Mouse (Mus musculus) Muller cell, postnatal 12 days (primary cell): ENCODE measurements around the gene Gltpd2.
"Not testable (repeated sequence)": the region's sequence is repeated elsewhere in the genome, so short reads cannot be mapped to it uniquely, and the experiment has no call there.

Source experiments
- DNase-seq: peaks from one replicate; pipeline ENCODE4 v3.0.0-alpha.2; 2015; ENCODE audit errors: inconsistent ontology term

The Gltpd2 gene

DNA sequence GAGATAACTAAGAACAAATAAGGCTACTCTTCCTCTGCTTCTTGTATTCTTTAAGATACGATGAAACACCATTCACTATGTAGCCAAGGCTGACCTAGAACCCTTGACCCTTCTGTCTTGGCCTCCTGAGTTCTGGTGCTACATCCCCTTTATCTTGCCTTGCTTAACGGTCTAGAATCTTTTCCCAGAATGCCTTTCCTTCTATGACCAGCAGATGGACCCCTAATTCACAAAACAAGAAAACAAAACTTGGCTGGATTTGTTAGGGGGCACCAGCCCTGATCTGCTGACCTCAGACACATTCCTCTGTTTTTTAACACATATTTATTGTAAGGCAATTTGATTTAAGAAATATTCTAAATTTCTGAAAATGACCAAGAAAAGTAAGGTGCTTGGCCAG lies 2.6 kb upstream of the Gltpd2 start:
- DNase-seq = peak; percentile 53

DNA sequence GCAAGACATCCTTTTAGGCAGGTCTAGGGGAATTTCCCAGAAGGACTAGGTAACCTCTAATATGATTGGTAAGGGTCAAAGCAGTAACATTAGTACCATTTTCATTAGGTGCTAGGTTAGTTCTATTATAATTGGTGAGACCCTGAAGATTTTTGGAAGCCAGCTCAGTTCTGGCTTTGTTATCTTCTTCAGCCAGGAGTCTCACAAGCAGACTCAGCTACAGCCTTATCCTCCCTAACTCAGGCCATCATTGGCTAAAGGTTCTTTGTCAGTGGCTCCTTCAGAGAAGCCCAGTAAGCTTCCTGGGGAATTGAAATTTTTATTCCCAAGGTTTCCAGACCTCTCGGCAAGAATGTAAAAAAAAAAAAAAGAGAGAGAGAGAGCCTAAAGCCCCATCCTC lies 560 bp upstream of the Gltpd2 start:
- no peak for DNase-seq

DNA sequence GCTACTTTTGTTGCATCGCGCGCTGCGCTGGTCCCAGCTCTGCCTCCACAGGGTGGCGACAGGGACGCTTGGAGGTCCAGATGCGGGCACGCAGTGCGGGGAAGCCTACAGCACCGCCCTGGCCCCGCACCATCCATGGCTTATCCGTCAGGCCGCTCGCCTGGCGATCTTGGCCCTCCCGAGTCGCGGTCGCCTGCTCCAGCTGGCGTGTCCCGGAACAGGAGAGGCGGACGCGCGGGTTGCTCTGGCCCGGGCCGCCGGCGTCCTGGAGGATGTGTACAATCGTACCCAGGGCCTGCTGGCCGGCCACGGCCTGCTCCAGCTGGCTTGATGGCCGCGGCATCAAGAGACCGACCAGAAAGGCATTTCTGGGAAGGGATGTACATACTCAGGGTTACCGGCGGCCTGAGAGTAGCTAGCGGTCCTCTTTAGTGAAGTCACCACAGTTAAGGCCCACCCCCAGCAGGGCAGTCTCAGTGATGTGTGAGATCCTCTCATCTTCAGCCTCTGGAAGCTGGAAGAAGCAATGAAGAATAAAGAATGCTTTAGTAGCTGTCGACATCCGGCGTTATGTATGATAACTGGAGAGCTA lies 1.3 kb downstream of the Gltpd2 start:
- DNase-seq = peak; percentile 27

DNA sequence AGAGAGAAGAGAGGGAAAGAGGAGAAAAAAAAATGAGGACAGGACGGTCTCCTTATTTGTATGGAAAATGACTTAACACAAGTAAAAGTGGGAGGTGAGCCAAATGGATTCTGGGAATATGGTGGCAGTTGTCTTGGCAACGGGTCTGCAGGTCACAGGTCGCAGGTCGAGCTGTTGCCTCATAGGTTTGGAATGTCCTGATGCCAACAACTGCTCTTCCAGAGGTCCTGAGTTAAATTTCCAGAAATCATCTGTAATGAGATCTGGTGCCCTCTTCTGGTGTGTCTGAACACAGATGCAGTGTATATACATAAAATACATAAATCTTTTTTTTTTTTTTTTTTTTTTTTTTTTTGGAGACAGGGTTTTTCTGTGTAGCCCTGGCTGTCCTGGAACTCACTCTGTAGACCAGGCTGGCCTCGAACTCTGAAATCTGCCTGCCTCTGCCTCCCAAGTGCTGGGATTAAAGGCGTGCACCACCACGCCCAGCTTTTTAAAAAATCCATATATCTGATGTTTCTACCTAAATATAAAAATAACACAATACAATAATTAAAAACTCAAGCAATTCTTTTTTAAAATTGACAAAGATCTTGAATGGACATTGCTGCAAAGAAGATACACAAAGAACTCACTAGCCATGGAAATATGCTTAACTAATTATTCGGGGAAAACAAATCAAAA lies 4.5 kb downstream of the Gltpd2 start:
- not testable (repeated sequence) for DNase-seq

DNA sequence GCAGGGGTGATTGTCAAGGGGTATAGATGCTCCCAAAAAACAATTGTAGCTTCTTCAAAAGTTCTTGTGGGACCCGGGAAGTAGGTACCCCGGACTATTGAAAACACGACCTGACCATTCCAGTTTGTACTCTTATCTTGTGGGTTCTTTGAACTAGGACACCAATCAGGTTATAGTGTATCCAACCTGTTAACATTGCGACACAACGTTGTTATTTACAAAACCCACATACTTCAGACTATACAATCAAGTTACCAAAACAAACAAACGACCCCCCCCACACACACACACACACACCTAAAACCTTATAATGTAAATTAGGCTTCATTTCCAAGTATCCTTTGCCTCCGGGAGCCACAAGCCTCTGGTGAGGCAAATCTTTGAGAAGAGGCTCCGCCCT lies 5.8 kb downstream of the Gltpd2 start:
- no peak for DNase-seq

DNA sequence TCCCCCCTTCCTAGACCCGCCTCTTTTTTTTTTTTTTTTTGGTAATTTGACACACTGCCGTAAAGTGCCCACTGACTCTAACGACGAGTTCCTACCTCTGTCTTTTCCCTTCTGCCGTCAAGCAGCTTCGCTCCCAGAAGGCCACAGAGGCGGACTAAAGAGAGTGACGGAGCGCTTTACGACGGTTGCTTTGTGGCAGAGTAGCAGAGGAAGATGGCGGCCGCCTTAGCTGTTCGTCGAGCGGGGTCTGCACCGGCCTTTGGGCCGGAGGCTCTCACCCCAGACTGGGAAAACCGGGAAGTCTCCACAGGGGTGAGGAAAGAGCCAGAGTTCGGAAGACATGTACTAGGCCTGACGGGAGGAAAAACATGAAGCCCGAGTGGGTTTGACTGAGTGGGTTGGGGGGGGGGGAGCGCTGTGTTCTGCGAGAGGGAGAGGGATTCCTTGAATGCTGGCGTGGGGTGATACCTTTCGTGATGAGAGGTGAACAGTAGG lies 6.2 kb downstream of the Gltpd2 start, which contains the start of gene Psmb6:
Gene Psmb6 (plus strand): TSS at position 184 of the 495 bp plus-strand sequence.
- peak; percentile 96 for DNase-seq

DNA sequence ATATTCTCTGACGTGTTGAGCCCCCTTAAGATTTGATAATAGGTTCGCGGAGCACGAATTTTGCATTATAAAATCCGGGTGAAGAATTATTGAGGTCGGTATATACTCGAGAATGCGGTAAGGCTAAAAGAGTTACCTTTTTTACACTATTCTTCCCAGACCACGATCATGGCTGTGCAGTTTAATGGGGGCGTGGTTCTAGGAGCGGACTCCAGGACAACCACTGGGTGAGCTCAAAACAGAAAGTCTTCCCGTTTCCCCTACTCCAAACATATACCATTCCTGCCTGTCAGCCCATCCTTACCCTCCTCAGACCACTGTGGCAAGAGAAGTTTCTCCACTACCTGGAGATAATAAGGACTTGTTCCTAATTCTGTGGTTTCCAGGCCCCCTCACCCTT lies 6.7 kb downstream of the Gltpd2 start:
- DNase-seq = peak; percentile 9

DNA sequence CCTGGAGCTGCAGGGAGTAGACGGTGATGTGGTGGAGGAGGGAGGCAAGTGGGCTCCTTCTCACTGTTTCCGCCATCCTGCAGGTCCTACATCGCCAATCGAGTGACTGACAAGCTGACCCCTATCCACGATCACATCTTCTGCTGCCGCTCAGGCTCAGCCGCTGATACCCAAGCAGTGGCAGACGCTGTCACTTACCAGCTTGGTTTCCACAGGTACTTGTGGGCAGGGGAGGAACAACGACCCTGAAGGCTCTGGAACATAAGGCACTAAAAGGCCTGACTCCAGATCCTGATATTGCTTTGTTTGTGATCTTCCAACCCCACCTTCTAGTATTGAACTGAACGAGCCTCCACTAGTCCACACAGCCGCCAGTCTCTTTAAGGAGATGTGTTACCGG lies 7.2 kb downstream of the Gltpd2 start:
- no peak for DNase-seq

DNA sequence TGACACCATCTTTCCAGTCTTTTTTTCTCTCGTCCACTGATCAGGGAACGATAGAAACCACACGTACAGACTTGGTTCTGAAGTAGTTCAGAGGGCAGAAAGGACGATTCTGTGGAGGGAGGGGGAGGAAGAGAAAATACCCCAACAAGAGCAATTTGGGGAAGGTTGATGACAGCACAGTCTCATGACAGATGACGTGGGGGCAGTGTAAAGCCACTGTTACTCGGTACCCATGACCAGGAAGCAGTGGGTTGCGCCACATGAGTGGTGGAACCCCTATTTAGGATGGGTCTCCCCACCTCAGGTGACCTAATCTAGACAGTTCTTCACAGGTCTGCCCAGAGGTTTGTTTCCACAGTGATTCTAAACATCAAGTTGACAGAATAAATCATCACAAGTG lies 9.6 kb downstream of the Gltpd2 start:
- no peak for DNase-seq

DNA sequence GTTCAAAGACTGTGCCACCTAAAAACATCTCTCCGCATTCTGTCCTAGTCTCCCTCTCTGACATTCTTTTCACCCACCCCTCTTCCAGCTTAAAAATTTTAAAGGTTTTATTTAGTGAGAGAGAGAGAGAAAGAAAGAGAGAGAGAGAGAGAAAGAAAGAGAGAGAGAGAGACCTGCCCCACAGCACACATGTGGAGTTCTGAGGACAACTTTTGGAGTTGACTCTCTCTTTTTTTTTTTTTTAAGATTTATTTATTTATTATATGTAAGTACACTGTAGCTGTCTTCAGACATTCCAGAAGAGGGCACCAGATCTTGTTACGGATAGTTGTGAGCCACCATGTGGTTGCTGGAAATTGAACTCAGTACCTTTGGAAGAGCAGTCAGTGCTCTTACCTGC lies 12.1 kb downstream of the Gltpd2 start:
- not testable (repeated sequence) for DNase-seq

DNA sequence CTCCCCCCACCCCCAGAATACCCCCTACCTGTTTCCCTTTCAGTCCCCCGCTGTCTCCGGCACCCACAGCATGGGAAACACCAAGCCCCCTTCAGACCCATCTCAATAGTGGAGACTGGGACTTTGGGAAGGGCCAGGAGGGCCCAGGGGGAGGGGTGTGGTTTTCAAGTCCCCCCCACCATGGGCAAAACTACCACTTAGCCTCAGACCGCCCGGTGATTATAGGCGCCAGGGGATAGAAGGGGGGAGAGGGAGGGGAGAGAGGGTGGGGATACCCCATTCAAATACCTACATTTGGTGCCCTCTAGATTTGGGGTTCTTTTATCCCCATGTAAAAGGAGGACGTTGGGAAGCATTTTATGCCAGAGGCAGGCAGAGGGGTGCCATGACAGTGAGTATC lies 13.8 kb downstream of the Gltpd2 start, which contains the start of gene Gm40193:
Gene Gm40193 (minus strand): TSS at position 101 of the 400 bp plus-strand sequence.
- no peak for DNase-seq

DNA sequence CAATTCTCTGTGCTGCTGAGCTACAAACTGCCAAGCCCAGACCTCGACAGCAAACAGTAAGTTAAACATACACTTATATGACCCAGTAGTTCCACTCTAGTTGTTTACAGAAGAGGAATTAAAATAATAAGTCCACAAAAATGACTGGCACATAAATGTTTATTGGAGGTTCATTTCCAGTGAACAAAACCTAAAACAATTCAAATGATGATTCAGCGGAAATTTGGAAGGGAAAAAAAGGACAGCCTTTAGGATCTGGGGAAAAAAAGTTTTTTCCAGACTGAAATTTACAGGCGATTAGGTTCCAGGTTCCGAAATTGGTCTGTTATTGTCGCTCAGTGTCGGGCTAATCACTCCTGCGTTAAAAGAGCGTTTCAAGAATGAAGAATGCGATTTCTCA lies 20.4 kb downstream of the Gltpd2 start:
- peak; percentile 13 for DNase-seq

DNA sequence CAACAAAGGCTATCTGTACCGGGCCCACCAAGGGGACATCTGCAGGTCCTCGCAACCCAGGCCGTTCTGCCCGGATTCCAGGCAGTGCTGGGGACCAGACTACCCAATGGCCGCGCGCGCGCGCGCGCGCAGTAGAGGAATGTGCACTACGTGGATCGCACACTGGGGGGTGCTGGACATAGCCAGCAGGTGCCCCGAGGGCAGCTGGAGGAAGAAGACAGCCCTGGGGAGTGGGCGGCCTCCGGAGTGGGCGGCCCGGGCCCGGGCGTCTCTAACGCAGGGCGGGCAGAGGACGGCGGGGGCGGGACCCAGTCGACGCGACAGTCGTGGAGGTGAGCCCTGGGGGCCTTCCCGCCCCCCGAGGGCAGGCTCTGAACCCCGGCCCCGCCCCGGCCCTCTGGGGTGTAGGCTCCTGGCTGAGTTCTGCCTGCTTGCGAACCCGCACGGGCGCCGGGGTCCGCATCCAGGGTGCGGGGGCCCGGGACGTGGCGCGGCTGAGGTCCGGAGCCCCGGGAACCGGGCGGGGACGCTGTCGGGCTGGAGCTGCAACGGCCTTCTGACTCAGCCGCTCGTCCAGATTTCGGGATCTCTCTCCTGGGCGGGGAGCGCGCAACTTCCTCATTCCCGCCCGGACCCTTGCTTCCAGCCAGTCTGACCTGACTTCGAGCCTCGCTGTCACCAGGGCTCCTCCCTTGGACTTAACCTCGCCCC lies 21.0 kb downstream of the Gltpd2 start, which contains the start of gene Pld2:
Gene Pld2 (plus strand): TSS at position 188 of the 711 bp plus-strand sequence.
- DNase-seq = peak; percentile 97

DNA sequence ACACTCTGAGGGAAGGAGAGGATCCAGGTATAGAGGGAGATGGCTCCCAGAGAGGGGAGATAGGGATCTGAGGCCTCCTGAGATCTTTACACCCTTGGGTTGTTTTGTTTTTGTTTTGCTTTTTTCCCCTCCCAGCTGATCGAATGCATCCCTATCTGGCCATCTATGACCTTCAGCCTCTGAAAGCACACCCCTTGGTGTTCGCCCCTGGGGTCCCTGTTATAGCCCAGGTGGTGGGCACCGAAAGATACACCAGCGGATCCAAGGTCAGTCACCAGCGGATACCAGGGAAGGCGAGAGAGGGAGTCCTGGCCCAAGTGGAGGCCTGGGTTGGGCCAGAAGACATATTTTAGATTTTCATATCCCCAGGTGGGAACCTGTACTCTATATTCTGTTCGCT lies 21.9 kb downstream of the Gltpd2 start:
- DNase-seq = no peak

DNA sequence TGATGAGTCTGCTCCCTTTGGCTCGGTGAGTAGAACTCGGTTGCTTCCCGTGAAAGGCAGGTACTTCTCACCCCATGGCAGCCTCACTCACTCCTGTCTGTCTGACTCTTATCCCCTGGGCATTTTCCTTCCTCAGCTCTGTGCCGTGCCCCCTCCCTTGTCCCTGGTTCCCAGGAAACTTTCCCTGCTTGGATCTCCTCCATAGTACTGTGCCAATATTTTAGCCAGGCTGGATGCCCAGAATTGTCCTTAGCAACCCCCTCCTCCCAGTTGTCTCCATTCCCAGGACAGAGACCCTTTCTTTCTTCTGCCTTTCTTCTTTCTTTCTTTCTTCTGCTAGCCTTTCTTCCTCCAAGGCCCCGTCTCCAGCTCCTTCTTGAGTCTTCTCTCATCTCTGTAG lies 22.4 kb downstream of the Gltpd2 start:
- DNase-seq = no peak

DNA sequence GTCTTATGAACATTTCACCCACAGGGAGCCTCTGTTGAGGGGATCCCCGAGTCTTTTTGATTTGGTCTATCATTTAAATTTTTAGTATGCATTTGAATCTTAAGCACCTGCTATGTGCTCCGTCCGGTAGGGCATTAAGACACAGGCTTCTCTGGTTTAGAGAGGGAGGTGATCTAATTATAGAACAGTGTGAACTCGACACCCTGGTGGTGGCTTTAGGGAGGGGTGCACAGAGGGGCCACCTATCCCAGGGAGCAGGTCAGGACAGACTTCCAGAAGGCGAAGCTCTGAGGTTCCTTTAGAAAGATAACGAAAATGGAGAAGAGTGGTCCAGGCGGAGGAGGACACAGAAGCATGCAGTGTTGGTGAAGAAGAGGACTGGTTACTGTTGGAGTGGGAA lies 25.5 kb downstream of the Gltpd2 start:
- DNase-seq = no peak

DNA sequence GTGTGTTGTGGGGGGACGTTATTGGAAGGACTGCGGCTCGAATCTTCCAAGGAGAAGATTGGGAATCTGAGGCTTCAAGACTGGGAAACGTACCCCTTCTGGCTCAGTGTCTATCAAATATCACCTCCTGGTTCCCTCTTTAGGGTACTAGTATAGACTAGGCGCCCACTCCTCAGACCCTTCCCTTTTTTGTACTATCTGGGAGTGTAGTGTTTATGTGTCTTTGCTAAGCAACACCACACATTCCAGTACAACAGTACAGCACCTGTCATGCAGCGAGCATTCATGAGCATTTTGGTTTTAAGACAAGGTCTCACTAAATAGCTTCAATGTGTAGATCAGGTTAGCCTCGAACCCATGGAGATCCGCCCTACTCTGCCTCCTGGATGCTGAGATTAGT lies 32.5 kb downstream of the Gltpd2 start:
- no peak for DNase-seq

DNA sequence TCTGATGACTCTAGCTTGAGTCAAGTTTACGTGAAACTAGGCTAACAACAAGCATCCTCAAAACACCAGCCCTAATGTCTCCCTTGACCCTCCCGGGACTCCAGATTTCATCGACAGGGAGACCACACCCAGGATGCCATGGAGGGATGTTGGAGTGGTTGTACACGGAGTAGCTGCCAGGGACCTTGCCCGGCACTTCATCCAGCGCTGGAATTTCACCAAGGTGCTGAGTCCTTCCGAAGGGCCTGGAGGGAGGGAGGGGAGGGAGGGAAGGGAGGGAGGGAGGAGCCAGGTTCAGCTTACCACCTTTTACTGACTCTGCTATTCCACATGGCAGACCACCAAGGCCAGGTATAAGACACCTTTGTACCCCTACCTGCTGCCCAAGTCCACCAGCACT lies 34.9 kb downstream of the Gltpd2 start:
- no peak for DNase-seq

DNA sequence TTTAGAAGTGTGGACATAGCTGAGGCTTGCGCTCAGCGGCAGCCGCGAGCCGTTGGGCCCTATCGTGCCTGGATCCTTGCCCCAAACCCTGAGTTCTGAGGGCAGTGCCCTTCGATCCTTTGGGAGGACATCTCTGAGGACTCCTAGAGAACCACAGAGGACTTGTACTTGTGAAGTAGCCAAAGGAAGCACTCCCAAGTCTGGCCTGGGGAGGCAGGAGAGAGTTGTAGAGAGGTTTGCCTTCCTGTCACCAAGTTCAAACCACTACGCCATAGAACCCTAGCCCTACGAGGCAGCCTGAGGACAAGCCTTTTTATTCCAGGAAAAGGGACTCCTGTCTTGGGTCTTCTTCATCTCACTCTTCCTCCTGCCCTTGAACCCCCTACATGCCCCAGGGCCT lies 38.5 kb downstream of the Gltpd2 start:
- no peak for DNase-seq

DNA sequence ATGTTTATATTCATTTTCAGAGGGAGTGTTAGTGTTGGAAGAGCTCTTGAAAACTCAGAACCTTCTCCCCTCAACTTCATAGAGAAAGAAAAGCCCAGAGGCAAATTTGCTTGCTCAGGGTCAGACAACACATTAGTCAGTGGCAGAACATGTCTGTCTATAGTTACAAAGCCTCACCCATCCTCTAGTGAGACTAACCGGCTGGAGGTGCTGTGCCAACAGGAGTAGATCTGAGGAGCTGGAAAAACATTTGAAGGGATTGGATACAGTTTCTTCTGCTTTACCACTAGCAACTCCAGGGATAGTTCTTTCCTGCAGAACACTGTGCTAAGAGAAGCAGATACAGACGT lies 42.9 kb downstream of the Gltpd2 start:
- no peak for DNase-seq

DNA sequence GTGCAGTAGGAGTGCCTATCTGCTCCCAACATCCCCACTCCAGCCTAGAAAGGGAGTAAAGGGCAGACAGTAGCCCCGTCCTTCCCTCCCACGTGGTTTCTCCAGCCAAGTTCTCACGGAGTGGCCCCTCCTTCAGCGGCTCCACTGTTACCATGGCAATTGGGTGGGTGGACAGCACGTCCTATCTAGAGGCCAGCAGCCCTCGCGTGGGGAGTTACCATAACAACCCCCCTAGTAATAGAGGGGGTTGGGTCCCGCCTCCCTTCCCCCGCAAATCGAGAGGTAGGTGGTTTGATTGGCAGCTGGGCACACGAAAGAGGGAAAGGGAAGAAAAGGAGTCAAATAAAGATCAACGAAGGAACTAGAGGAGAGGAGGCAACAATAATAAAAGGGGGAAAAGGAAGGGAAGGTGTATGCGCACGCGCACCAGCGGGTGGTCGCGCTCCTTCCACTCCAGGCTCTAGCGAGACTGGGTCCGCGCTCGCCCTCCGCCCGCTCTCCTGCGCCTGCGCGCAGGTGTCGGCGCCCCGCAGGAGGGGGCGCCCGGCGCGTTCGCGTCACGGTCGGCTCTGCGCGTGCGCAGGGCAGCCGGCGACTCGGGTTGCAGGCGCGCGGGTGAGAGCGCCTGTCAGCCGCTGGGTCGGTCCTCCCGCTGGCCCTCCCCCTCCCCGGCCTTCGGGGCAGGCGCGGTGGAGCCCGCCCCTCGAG lies 43.4 kb downstream of the Gltpd2 start, which contains the start of gene Mink1:
Gene Mink1 (plus strand): TSS at position 595 of the 708 bp plus-strand sequence.
- DNase-seq = peak; percentile 97

DNA sequence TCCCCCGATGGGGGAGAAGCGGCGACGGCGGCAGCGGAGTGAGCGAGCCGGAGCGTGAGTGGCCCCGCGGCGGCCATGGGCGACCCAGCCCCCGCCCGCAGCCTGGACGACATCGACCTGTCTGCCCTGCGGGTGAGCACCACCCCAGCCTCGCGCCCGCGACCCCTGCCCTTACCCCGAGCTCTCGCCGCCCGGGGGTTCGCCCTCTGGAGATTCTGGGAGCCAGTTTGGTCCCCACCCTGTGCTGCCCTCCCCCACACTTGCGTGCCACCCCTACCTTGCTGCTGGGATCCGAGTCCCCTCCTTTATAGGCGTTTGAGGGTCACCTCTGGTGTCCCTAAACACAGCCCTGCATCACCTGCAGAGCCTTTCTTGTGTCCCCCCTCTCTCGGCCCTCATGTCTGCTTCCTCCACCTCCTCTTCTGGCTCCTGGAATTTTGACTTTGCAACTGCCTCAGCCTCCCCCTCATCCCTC lies 44.0 kb downstream of the Gltpd2 start:
- DNase-seq = no peak
